Mouse (Mus musculus): ENCODE measurements around the gene Lcn12. TPM values are rescaled to one million over a fixed set of nuclear protein-coding genes. Genes with fewer than 3 reads are reported as not detected.
A peak's percentile ranks its signal among the peaks of the same experiment; 100 is the strongest.

Gene Lcn12
- polyA plus RNA-seq, 1 experiment from 2014 or later: not detected

GRCm38 (mm10) chr2:25488671-25489068, 5.0 kb downstream of the Lcn12 start:
- Histone ChIP-seq H3K9ac (no peak overlapping the region), H3K4me3 (replicated peaks) (no peak overlapping the region), H3K4me2 (no peak overlapping the region), H3K36me3 (no peaks in the 10 kb centered on the region), H3K4me1 (replicated peaks) (peaks cover 38% of the 10 kb centered on the region), H3K9me3 (replicated peaks) (no peaks in the 10 kb centered on the region), H3K27me3 (no peaks in the 10 kb centered on the region), H3K27ac (no peak overlapping the region)
- WGBS (ENCODE audit: insufficient replicate concordance): 56% methylated on average over 7 of the region's 7 CpGs
- no peak for ATAC-seq (ENCODE audit: low read depth)
- DNase-seq: no peak

GRCm38 (mm10) chr2:25487965-25488670, 5.6 kb downstream of the Lcn12 start:
- Histone ChIP-seq H3K9me3 (replicated peaks) (no peaks in the 10 kb centered on the region), H3K4me3 (replicated peaks) (no peak overlapping the region), H3K36me3 (no peaks in the 10 kb centered on the region), H3K4me1 (replicated peaks) (peaks cover 38% of the 10 kb centered on the region), H3K9ac (no peak overlapping the region), H3K4me2 (peak overlapping the region; percentile 32), H3K27me3 (no peaks in the 10 kb centered on the region), H3K27ac (0 out of 2 replicates have a peak overlapping the region, but pooled peaks have one; percentile 20)
- WGBS (ENCODE audit: insufficient replicate concordance): 56% methylated on average over 6 of the region's 6 CpGs
- DNase-seq (no peak), ATAC-seq (ENCODE audit: low read depth) (peak; percentile 77)

GRCm38 (mm10) chr2:25484901-25485647, 8.6 kb downstream of the Lcn12 start:
- H3K36me3 ChIP-seq: no peaks in the 10 kb centered on the region
- 53% methylated on average over 11 of the region's 11 CpGs for WGBS (ENCODE audit: insufficient replicate concordance)
- no peak overlapping the region for H3K4me2 ChIP-seq
- no peaks in the 10 kb centered on the region for H3K27me3 ChIP-seq
- no peaks in the 10 kb centered on the region for H3K9me3 ChIP-seq (replicated peaks)
- no peak overlapping the region for H3K4me3 ChIP-seq (replicated peaks)
- peak overlapping the region; percentile 59 for H3K27ac ChIP-seq
- peaks cover 38% of the 10 kb centered on the region for H3K4me1 ChIP-seq (replicated peaks)
- ATAC-seq (ENCODE audit: low read depth) (peak; percentile 65), DNase-seq (no peak)
- no peak overlapping the region for H3K9ac ChIP-seq

GRCm38 (mm10) chr2:25482969-25483368, 10.7 kb downstream of the Lcn12 start:
- no peaks in the 10 kb centered on the region for H3K36me3 ChIP-seq
- DNase-seq: peak; percentile 37
- ATAC-seq (ENCODE audit: low read depth): no peak
- 13% methylated on average over 7 of the region's 7 CpGs for WGBS (ENCODE audit: insufficient replicate concordance)
- no peaks in the 10 kb centered on the region for H3K27me3 ChIP-seq
- H3K4me2 ChIP-seq: no peak overlapping the region
- no peaks in the 10 kb centered on the region for H3K9me3 ChIP-seq (replicated peaks)
- no peak overlapping the region for H3K4me3 ChIP-seq (replicated peaks)
- H3K9ac ChIP-seq: no peak overlapping the region
- peaks cover 29% of the 10 kb centered on the region for H3K4me1 ChIP-seq (replicated peaks)
- H3K27ac ChIP-seq: no peak overlapping the region

- H3K36me3 ChIP-seq: no peaks in the 10 kb centered on the region
- no peak overlapping the region for H3K4me3 ChIP-seq (replicated peaks)
- H3K9me3 ChIP-seq (replicated peaks): no peaks in the 10 kb centered on the region
- H3K9ac ChIP-seq: no peak overlapping the region
- WGBS (ENCODE audit: insufficient replicate concordance): 65% methylated on average over 1 of the region's 1 CpGs
- H3K4me2 ChIP-seq: no peak overlapping the region
- H3K27me3 ChIP-seq: no peaks in the 10 kb centered on the region
- ATAC-seq (ENCODE audit: low read depth) (no peak), DNase-seq (no peak)
- no peak overlapping the region for H3K27ac ChIP-seq
- H3K4me1 ChIP-seq (replicated peaks): peaks cover 8% of the 10 kb centered on the region; the same call in 1 of the 2 replicates
Measured at GRCm38 (mm10) chr2:25480541-25480940, 13.2 kb downstream of the Lcn12 start.

- no peak overlapping the region for H3K9ac ChIP-seq
- no peak for DNase-seq
- no peak overlapping the region for H3K27ac ChIP-seq
- H3K4me2 ChIP-seq: no peak overlapping the region
- H3K4me1 ChIP-seq (replicated peaks): 0 out of 2 replicates have a peak, but pooled peaks cover under 1% of the 10 kb centered on the region
- 54% methylated on average over 10 of the region's 10 CpGs for WGBS (ENCODE audit: insufficient replicate concordance)
- no peak overlapping the region for H3K4me3 ChIP-seq (replicated peaks)
- H3K27me3 ChIP-seq: no peaks in the 10 kb centered on the region
- no peaks in the 10 kb centered on the region for H3K9me3 ChIP-seq (replicated peaks)
- no peak for ATAC-seq (ENCODE audit: low read depth)
- H3K36me3 ChIP-seq: no peaks in the 10 kb centered on the region
Measured at GRCm38 (mm10) chr2:25479551-25480311, 14.0 kb downstream of the Lcn12 start.

GRCm38 (mm10) chr2:25477967-25478675, 15.6 kb downstream of the Lcn12 start:
- no peak for DNase-seq
- Histone ChIP-seq H3K27ac (no peak overlapping the region), H3K4me1 (replicated peaks) (no peaks in the 10 kb centered on the region), H3K27me3 (no peaks in the 10 kb centered on the region), H3K4me2 (no peak overlapping the region), H3K9ac (no peak overlapping the region), H3K9me3 (replicated peaks) (no peaks in the 10 kb centered on the region), H3K36me3 (no peaks in the 10 kb centered on the region), H3K4me3 (replicated peaks) (no peak overlapping the region)
- 72% methylated on average over 3 of the region's 3 CpGs for whole genome bisulfite sequencing (ENCODE audit: insufficient replicate concordance)
- no peak for ATAC-seq (ENCODE audit: low read depth)

GRCm38 (mm10) chr2:25477541-25477940, 16.2 kb downstream of the Lcn12 start:
- Histone ChIP-seq H3K36me3 (no peaks in the 10 kb centered on the region), H3K4me2 (no peak overlapping the region), H3K4me1 (replicated peaks) (no peaks in the 10 kb centered on the region), H3K27me3 (no peaks in the 10 kb centered on the region), H3K4me3 (replicated peaks) (no peak overlapping the region), H3K9ac (no peak overlapping the region), H3K9me3 (replicated peaks) (no peaks in the 10 kb centered on the region), H3K27ac (no peak overlapping the region)
- 72% methylated on average over 8 of the region's 8 CpGs for WGBS (ENCODE audit: insufficient replicate concordance)
- ATAC-seq (ENCODE audit: low read depth) (no peak), DNase-seq (no peak)

GRCm38 (mm10) chr2:25472550-25472949, 21.2 kb downstream of the Lcn12 start:
- H3K4me3 ChIP-seq (replicated peaks): no peak overlapping the region
- no peak overlapping the region for H3K4me2 ChIP-seq
- WGBS (ENCODE audit: insufficient replicate concordance): 61% methylated on average over 2 of the region's 2 CpGs
- DNase-seq (no peak), ATAC-seq (ENCODE audit: low read depth) (no peak)
- H3K4me1 ChIP-seq (replicated peaks): no peaks in the 10 kb centered on the region
- no peak overlapping the region for H3K27ac ChIP-seq
- H3K36me3 ChIP-seq: no peaks in the 10 kb centered on the region
- no peak overlapping the region for H3K9ac ChIP-seq
- no peaks in the 10 kb centered on the region for H3K27me3 ChIP-seq
- H3K9me3 ChIP-seq (replicated peaks): no peaks in the 10 kb centered on the region

GRCm38 (mm10) chr2:25469969-25470368, 23.7 kb downstream of the Lcn12 start, which contains the start of gene Ptgds:
TSS of gene Ptgds (minus strand) at chr2:25470046.
- no peak within 1 kb of the TSS for H3K4me3 ChIP-seq (replicated peaks)
- ATAC-seq (ENCODE audit: low read depth): no peak
- no peak for DNase-seq
- no peaks in the 10 kb centered on the region for H3K9me3 ChIP-seq (replicated peaks)
- H3K36me3 ChIP-seq: no peaks in the 10 kb centered on the region
- 57% methylated on average over 6 of the region's 6 CpGs for WGBS (ENCODE audit: insufficient replicate concordance)
- no peaks in the 10 kb centered on the region for H3K27me3 ChIP-seq
- H3K9ac ChIP-seq: no peak within 1 kb of the TSS
- H3K4me2 ChIP-seq: no peak within 1 kb of the TSS
- H3K27ac ChIP-seq: no peak within 1 kb of the TSS
- H3K4me1 ChIP-seq (replicated peaks): peaks cover 10% of the 10 kb centered on the region
